ENCODE assay signal across 16 mouse cellular contexts in genomic region chr9:72535394-72535793, GRCm38 (mm10). TPM values are rescaled to one million over a fixed set of nuclear protein-coding genes. Genes with fewer than 3 reads are reported as not detected.
DNase-seq lines count a peak whose midpoint lies in the region; ATAC-seq and TF ChIP-seq lines count a peak whose summit lies in the region.
"Had no signal": no experiment of that assay in that cellular context is flagged by ENCODE, and none has a peak within 500 bp of the region (broad histone marks: within the 10 kb centered on the region; RNA-seq: fewer than 3 reads in every experiment).

No protein-coding gene starts in this region.

- H3K27me3 ChIP-seq in hindbrain, embryonic 14.5 days (ENCODE audit: control insufficient read depth, insufficient read depth, low read length) = no peaks in the 10 kb centered on the region
- H3K27me3 ChIP-seq in hindbrain, embryonic 12.5 days = no peaks in the 10 kb centered on the region
- no peaks in the 10 kb centered on the region for H3K27me3 ChIP-seq in CH12.LX (replicated peaks)
- no peaks in the 10 kb centered on the region for H3K27me3 ChIP-seq in midbrain, embryonic 15.5 days (replicated peaks)
- H3K27me3 ChIP-seq: heart, embryonic 15.5 days had no signal

- H3K4me1 ChIP-seq in hindbrain, embryonic 14.5 days (replicated peaks; ENCODE audit: control insufficient read depth, insufficient read depth, low read length) = peaks cover 19% of the 10 kb centered on the region
- H3K4me1 ChIP-seq in hindbrain, embryonic 12.5 days = peaks cover 10% of the 10 kb centered on the region
- H3K4me1 ChIP-seq in CH12.LX (ENCODE audit: control insufficient read depth in 1 of 2, insufficient read depth in 2 of 2) = peaks cover 0 to 25% of the 10 kb centered on the region in 2 experiments; a peak in 2 of 4 replicates
- peaks cover 10% of the 10 kb centered on the region for H3K4me1 ChIP-seq in midbrain, embryonic 15.5 days

- dilution Hi-C loops in CH12.LX (cut with MboI; ENCODE audit: extremely low pct_ligation_motif_present, extremely low pct_unique_long_range_greater_than_20kb, low sequenced_read_pairs) = no loop called here

- 0 out of 2 replicates have a peak, but pooled peaks have one; percentile 10 for TF ChIP-seq EP300 in CH12.LX (IDR thresholded peaks at IDR 0.05; ENCODE audit: low read length)

- DNase-seq in hindbrain, embryonic 14.5 days (ENCODE audit: low spot score) = no peak
- DNase-seq in 416B (ENCODE audit: low read depth) (peak; percentile 50), CH12.LX (ENCODE audit: extremely low read depth) (no peak)
- DNase-seq in spleen, postnatal 14 days (ENCODE audit: low spot score in 2 of 2) = no peak
- DNase-seq in right cerebral cortex, postnatal 10 days (ENCODE audit: low spot score in 2 of 2) = no peak
- DNase-seq: cerebellum, adult 18-20 months; gastrocnemius, postnatal 14 days; liver, postnatal 0 days; lung, postnatal 10 days; spleen, adult 18-20 months; thymus, postnatal 36 days had no signal

- no peak overlapping the region for H3K27ac ChIP-seq in hindbrain, embryonic 14.5 days
- no peak overlapping the region for H3K27ac ChIP-seq in hindbrain, embryonic 12.5 days
- H3K27ac ChIP-seq in CH12.LX (ENCODE audit: insufficient read depth, low read depth) = no peak overlapping the region
- no peak overlapping the region for H3K27ac ChIP-seq in midbrain, embryonic 15.5 days
- H3K27ac ChIP-seq: heart, embryonic 15.5 days; limb, embryonic 10.5 days had no signal

- 85% methylated on average over 3 of the region's 3 CpGs for WGBS in hindbrain, embryonic 14.5 days
- WGBS in hindbrain, embryonic 12.5 days = 86% methylated on average over 3 of the region's 3 CpGs
- WGBS in midbrain, embryonic 15.5 days = 83% methylated on average over 3 of the region's 3 CpGs

- ATAC-seq in hindbrain, embryonic 14.5 days (ENCODE audit: low FRiP score) = no peak
- no peak for ATAC-seq in hindbrain, embryonic 12.5 days (ENCODE audit: low FRiP score)
- ATAC-seq in midbrain, embryonic 15.5 days (replicated peaks) = no peak
- ATAC-seq: intestine, postnatal 0 days; liver, postnatal 0 days had no signal

- no peaks in the 10 kb centered on the region for H3K36me3 ChIP-seq in hindbrain, embryonic 14.5 days (replicated peaks; ENCODE audit: control insufficient read depth, insufficient read depth)
- H3K36me3 ChIP-seq in hindbrain, embryonic 12.5 days = no peaks in the 10 kb centered on the region
- H3K36me3 ChIP-seq in CH12.LX (replicated peaks in 1 of 2; ENCODE audit: control insufficient read depth in 1 of 2, insufficient read depth in 1 of 2, low read length in 1 of 2) = peaks cover 2 to 9% of the 10 kb centered on the region in 2 experiments
- H3K36me3 ChIP-seq in midbrain, embryonic 15.5 days (replicated peaks) = 0 out of 2 replicates have a peak, but pooled peaks cover under 1% of the 10 kb centered on the region
- H3K36me3 ChIP-seq: heart, embryonic 15.5 days had no signal

- H3K9me3 ChIP-seq in hindbrain, embryonic 14.5 days (ENCODE audit: control insufficient read depth, low read length) = no peaks in the 10 kb centered on the region
- H3K9me3 ChIP-seq in hindbrain, embryonic 12.5 days (replicated peaks) = no peaks in the 10 kb centered on the region
- H3K9me3 ChIP-seq in CH12.LX (replicated peaks; ENCODE audit: low read length) = no peaks in the 10 kb centered on the region
- H3K9me3 ChIP-seq in midbrain, embryonic 15.5 days = no peaks in the 10 kb centered on the region
- H3K9me3 ChIP-seq: heart, embryonic 15.5 days; limb, embryonic 10.5 days had no signal

- TF ChIP-seq CTCF in CH12.LX (conservative IDR thresholded peaks at IDR 0.05 in 1 of 2, IDR thresholded peaks at IDR 0.05 in 1 of 2; ENCODE audit: low read depth in 2 of 2, low read length in 2 of 2) = no peak

- no peak overlapping the region for H3K4me3 ChIP-seq in hindbrain, embryonic 14.5 days (replicated peaks; ENCODE audit: low read length)
- no peak overlapping the region for H3K4me3 ChIP-seq in hindbrain, embryonic 12.5 days
- peak overlapping the region in 2 of 3 experiments; percentile 94 for H3K4me3 ChIP-seq in CH12.LX (replicated peaks in 1 of 3; ENCODE audit: low read depth in 2 of 3, low read length in 2 of 3, poor library complexity in 1 of 3)
- no peak overlapping the region for H3K4me3 ChIP-seq in midbrain, embryonic 15.5 days
- H3K4me3 ChIP-seq: heart, embryonic 15.5 days; limb, embryonic 10.5 days had no signal

- no peak for TF ChIP-seq RAD21 in CH12.LX (IDR thresholded peaks at IDR 0.05; ENCODE audit: low read depth, low read length)

- in situ Hi-C loops in CH12.LX (cut with MboI; ENCODE audit: low pct_ligation_motif_present, low pct_unique_long_range_greater_than_20kb, low sequenced_read_pairs) = no loop called here

- no peak for TF ChIP-seq POLR2A in CH12.LX (IDR thresholded peaks at IDR 0.05; ENCODE audit: low read depth, low read length)

- H3K79me2 ChIP-seq in CH12.LX (replicated peaks; ENCODE audit: control insufficient read depth, extremely low read depth, insufficient read depth, poor library complexity, severe bottlenecking) = peaks cover 43% of the 10 kb centered on the region

- H3K4me2 ChIP-seq in hindbrain, embryonic 14.5 days (replicated peaks) = peak overlapping the region; percentile 74
- no peak overlapping the region for H3K4me2 ChIP-seq in hindbrain, embryonic 12.5 days (replicated peaks)
- no peak overlapping the region for H3K4me2 ChIP-seq in CH12.LX (ENCODE audit: insufficient read depth, low read depth, poor library complexity, severe bottlenecking)
- peak overlapping the region; percentile 53; the same call in 1 of the 2 replicates for H3K4me2 ChIP-seq in midbrain, embryonic 15.5 days
- H3K4me2 ChIP-seq: heart, embryonic 15.5 days had no signal

- no peak overlapping the region for H3K9ac ChIP-seq in hindbrain, embryonic 14.5 days
- no peak overlapping the region for H3K9ac ChIP-seq in hindbrain, embryonic 12.5 days
- peak overlapping the region; percentile 39; the same call in 1 of the 2 replicates for H3K9ac ChIP-seq in CH12.LX (ENCODE audit: insufficient read depth, low read depth)
- no peak overlapping the region for H3K9ac ChIP-seq in midbrain, embryonic 15.5 days
- H3K9ac ChIP-seq: heart, embryonic 15.5 days; liver, postnatal 0 days had no signal

TF ChIP-seq in CH12.LX, 34 proteins besides CTCF, POLR2A, EP300 and RAD21:
- TF ChIP-seq E2F4 (IDR thresholded peaks at IDR 0.05; ENCODE audit: insufficient replicate concordance, low read depth, low read length) (no peak), MAX (IDR thresholded peaks at IDR 0.05; ENCODE audit: low read length) (no peak), SIN3A (IDR thresholded peaks at IDR 0.05; ENCODE audit: low read length) (0 out of 2 replicates have a peak, but pooled peaks have one; percentile 24), ETS1 (conservative IDR thresholded peaks at IDR 0.05; ENCODE audit: low read depth, low read length) (no peak; the same call in 1 of the 2 replicates), NELFE (IDR thresholded peaks at IDR 0.05; ENCODE audit: low read depth, low read length) (no peak), BHLHE40 (IDR thresholded peaks at IDR 0.05; ENCODE audit: low read depth, low read length) (no peak), JUND (conservative IDR thresholded peaks at IDR 0.05; ENCODE audit: low read depth, low read length) (0 out of 2 replicates have a peak, but pooled peaks have one; percentile 27), NRF1 (IDR thresholded peaks at IDR 0.05; ENCODE audit: low read depth, low read length) (no peak), MYC (IDR thresholded peaks at IDR 0.05; ENCODE audit: low read depth, low read length) (0 out of 2 replicates have a peak, but pooled peaks have one; percentile 43), CHD1 (IDR thresholded peaks at IDR 0.05; ENCODE audit: low read depth, low read length) (peak; percentile 94; the same call in 1 of the 2 replicates), PAX5 (IDR thresholded peaks at IDR 0.05; ENCODE audit: low read length) (no peak), MXI1 (IDR thresholded peaks at IDR 0.05; ENCODE audit: low read depth, low read length) (no peak), POLR2AphosphoS2 (IDR thresholded peaks at IDR 0.05; ENCODE audit: low read depth, low read length) (no peak), ZMIZ1 (IDR thresholded peaks at IDR 0.05; ENCODE audit: low read depth, low read length) (no peak), ZNF384 (IDR thresholded peaks at IDR 0.05; ENCODE audit: low read depth, low read length) (no peak), USF2 (conservative IDR thresholded peaks at IDR 0.05; ENCODE audit: low read depth, low read length) (no peak), MEF2A (IDR thresholded peaks at IDR 0.05; ENCODE audit: borderline replicate concordance, low read depth, low read length) (peak; percentile 66; the same call in 1 of the 2 replicates), ZC3H11A (IDR thresholded peaks at IDR 0.05; ENCODE audit: low read depth, low read length) (no peak), IRF4 (IDR thresholded peaks at IDR 0.05; ENCODE audit: low read depth, low read length) (peak; percentile 16; the same call in 1 of the 2 replicates), HCFC1 (IDR thresholded peaks at IDR 0.05; ENCODE audit: low read depth, low read length) (peak; percentile 37)

RNA-seq across cellular contexts. Expression of gene Rfx7, which starts 3.4 kb away (rescaled TPM):
- 24.1 and 24.5 TPM in 2 replicates for polyA plus RNA-seq in hindbrain, embryonic 14.5 days (2014; fragmentation: Nextera tagmentation; extraction: Ambion mirVana)
- polyA plus RNA-seq in hindbrain, embryonic 12.5 days (2016; fragmentation: Nextera tagmentation; extraction: Ambion mirVana) = 21.3 and 21.7 TPM in 2 replicates
- total RNA-seq in CH12.LX (2012; rRNA removed) (18.4 and 21.0 TPM in 2 replicates), CH12.LX (2014; rRNA removed) (27.3 and 30.0 TPM in 2 replicates)
- polyA plus RNA-seq in CH12.LX (2012; ENCODE audit: insufficient read length, low read depth) = 42.2 and 49.9 TPM in 2 replicates
- polyA plus RNA-seq in midbrain, embryonic 15.5 days (2015; fragmentation: Nextera tagmentation; extraction: Ambion mirVana) = 17.0 and 17.9 TPM in 2 replicates

RNA-seq across cellular contexts. Expression of gene Tex9, which starts 43.4 kb away (rescaled TPM):
- polyA plus RNA-seq in hindbrain, embryonic 14.5 days (2014; fragmentation: Nextera tagmentation; extraction: Ambion mirVana) = 25.4 and 35.9 TPM in 2 replicates
- 55.1 and 57.8 TPM in 2 replicates for polyA plus RNA-seq in hindbrain, embryonic 12.5 days (2016; fragmentation: Nextera tagmentation; extraction: Ambion mirVana)
- total RNA-seq in CH12.LX (2012; rRNA removed) = 12.7 and 16.7 TPM in 2 replicates
- 12.1 and 17.0 TPM in 2 replicates for total RNA-seq in CH12.LX (2014; rRNA removed)
- 27.4 and 29.2 TPM in 2 replicates for polyA plus RNA-seq in CH12.LX (2012; ENCODE audit: insufficient read length, low read depth)
- 32.6 and 37.3 TPM in 2 replicates for polyA plus RNA-seq in midbrain, embryonic 15.5 days (2015; fragmentation: Nextera tagmentation; extraction: Ambion mirVana)

Comparison
In these comparisons a context has a peak if more than half of its experiments do, and no peak if none do; other contexts are left out.
1. H3K4me2 ChIP-seq: peak in hindbrain, embryonic 14.5 days (single experiment) and midbrain, embryonic 15.5 days (single experiment); none in hindbrain, embryonic 12.5 days (single experiment) and CH12.LX (single experiment).
2. H3K4me3 ChIP-seq: peak in CH12.LX (2 of 3); none in hindbrain, embryonic 14.5 days (single experiment), hindbrain, embryonic 12.5 days (single experiment) and midbrain, embryonic 15.5 days (single experiment).